Mouse (Mus musculus): ENCODE data around the gene Ankef1.

DNA sequence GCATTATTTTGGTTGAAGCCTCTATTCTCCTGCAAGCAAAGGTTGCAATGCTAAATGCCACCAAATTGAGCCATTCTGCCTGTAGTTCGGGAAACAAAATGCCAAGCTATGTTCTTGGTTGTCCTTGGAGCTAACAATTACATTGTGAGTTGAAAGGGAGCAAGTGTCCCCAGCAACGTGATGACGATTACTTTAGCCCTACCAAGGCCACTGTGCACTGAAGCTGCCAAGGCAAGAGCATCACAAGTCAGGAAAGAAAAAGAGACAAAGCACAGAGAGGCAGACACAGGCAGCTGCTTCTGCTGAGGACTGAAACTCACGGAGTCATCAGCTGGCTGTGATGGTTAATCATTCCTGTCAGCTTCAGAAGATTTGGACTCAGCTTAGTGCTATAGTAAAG is 99.5 kb downstream of the Ankef1 start:
- TF ChIP-seq CTCF (IDR thresholded peaks at IDR 0.05; ENCODE audit: low read depth) (no peak), EP300 (IDR thresholded peaks at IDR 0.05; ENCODE audit: low read depth) (no peak)
